Mouse (Mus musculus): Measurements from ENCODE around the gene Tufm. TPM values are rescaled to one million over a fixed set of nuclear protein-coding genes. Genes with fewer than 3 reads are reported as not detected.

Tufm gene
- polyA plus RNA-seq, 1 experiment: 71.4 TPM

GRCm38 (mm10) chr7:126507126-126507778 lies 20.1 kb downstream of the Tufm start:
- no peak overlapping the region for H3K27ac ChIP-seq (ENCODE audit: insufficient read depth, low read length)
- H3K4me3 ChIP-seq (ENCODE audit: insufficient read depth, low read length): no peak overlapping the region
- TF ChIP-seq CTCF (IDR thresholded peaks at IDR 0.05; ENCODE audit: borderline replicate concordance, insufficient read depth, low read length): no peak
- no peaks in the 10 kb centered on the region; the same call in 1 of the 2 replicates for H3K4me1 ChIP-seq (ENCODE audit: control insufficient read depth, insufficient read depth, low read length)

DNA sequence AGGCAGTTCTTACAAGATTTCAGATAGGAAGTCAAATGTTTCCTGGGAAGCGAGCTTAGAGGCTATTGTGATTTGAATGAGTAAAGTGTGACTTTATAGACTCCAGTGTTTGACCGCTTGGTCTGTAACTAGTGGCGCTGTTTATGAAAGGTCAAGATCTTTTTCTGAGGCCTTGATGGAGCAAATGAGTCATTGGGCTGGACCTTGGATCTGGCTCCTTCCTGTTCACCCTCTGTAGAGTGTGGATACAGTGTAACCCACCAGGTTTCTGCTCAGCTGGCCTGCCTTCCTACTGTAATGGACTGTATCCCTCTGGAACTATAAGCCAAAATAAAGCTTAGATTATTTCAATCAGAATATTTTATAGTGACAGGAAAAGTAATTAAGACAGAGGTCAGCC lies 24.1 kb downstream of the Tufm start:
- H3K4me1 ChIP-seq (ENCODE audit: control insufficient read depth, insufficient read depth, low read length): no peaks in the 10 kb centered on the region; the same call in 1 of the 2 replicates
- no peak for TF ChIP-seq POLR2A (IDR thresholded peaks at IDR 0.05; ENCODE audit: low read depth, low read length)
- TF ChIP-seq CTCF (IDR thresholded peaks at IDR 0.05; ENCODE audit: borderline replicate concordance, insufficient read depth, low read length): no peak
- no peak overlapping the region for H3K4me3 ChIP-seq (ENCODE audit: insufficient read depth, low read length)
- no peak overlapping the region for H3K27ac ChIP-seq (ENCODE audit: insufficient read depth, low read length)

GRCm38 (mm10) chr7:126518261-126518941 lies 31.2 kb downstream of the Tufm start:
- Histone ChIP-seq H3K27ac (ENCODE audit: insufficient read depth, low read length) (no peak overlapping the region), H3K4me1 (ENCODE audit: control insufficient read depth, insufficient read depth, low read length) (no peaks in the 10 kb centered on the region), H3K4me3 (ENCODE audit: insufficient read depth, low read length) (no peak overlapping the region)
- TF ChIP-seq POLR2A (IDR thresholded peaks at IDR 0.05; ENCODE audit: low read depth, low read length) (no peak), CTCF (IDR thresholded peaks at IDR 0.05; ENCODE audit: borderline replicate concordance, insufficient read depth, low read length) (no peak)

- Histone ChIP-seq H3K27ac (ENCODE audit: insufficient read depth, low read length) (no peak overlapping the region), H3K4me3 (ENCODE audit: insufficient read depth, low read length) (no peak overlapping the region), H3K4me1 (ENCODE audit: control insufficient read depth, insufficient read depth, low read length) (no peaks in the 10 kb centered on the region)
- TF ChIP-seq POLR2A (IDR thresholded peaks at IDR 0.05; ENCODE audit: low read depth, low read length): no peak
- no peak for TF ChIP-seq CTCF (IDR thresholded peaks at IDR 0.05; ENCODE audit: borderline replicate concordance, insufficient read depth, low read length)
Measured at GRCm38 (mm10) chr7:126519513-126519912, 32.4 kb downstream of the Tufm start.

DNA sequence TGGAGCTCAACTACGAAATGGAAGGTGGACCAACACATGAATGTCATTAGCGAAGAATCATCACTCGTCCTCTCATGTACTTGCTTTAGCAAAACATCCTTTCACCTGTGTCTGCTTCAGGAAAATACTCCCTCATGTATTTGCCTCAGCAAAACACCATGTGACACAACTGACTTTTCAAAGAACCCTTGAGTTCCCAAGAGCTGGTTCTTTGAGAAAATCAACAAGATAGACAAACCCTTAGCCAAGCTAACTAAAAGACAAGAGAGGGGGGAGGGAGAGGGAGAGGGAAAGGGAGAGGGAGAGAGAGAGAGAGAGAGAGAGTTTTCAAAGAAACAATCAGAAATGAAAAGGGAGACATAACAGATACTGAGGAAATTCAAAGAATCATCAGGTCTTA lies 36.2 kb downstream of the Tufm start:
- Histone ChIP-seq H3K27ac (ENCODE audit: insufficient read depth, low read length) (no peak overlapping the region), H3K4me3 (ENCODE audit: insufficient read depth, low read length) (no peak overlapping the region), H3K4me1 (ENCODE audit: control insufficient read depth, insufficient read depth, low read length) (no peaks in the 10 kb centered on the region)
- TF ChIP-seq POLR2A (IDR thresholded peaks at IDR 0.05; ENCODE audit: low read depth, low read length): no peak
- TF ChIP-seq CTCF (IDR thresholded peaks at IDR 0.05; ENCODE audit: borderline replicate concordance, insufficient read depth, low read length): no peak

DNA sequence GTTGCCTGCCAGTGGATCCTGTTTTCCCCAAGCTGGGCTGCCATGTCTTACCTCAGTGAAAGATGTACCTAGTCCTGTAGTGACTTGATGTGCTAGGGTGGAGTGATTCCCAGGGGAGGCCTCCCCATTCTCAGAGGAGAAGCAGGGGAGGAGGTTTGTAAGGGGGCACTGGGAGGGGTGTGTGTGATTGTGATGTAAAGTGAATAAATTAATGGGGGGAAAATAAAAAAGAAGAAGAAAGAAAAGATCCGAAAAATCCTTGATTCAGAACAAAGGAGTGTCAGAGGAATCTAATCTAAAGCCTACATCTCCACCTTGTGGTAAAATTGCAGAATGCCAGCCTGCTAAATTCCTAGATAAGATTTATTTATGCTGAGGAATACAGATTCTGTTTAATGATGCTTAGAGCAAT lies 41.0 kb downstream of the Tufm start:
- TF ChIP-seq POLR2A (IDR thresholded peaks at IDR 0.05; ENCODE audit: low read depth, low read length) (no peak), CTCF (IDR thresholded peaks at IDR 0.05; ENCODE audit: borderline replicate concordance, insufficient read depth, low read length) (no peak)
- H3K27ac ChIP-seq (ENCODE audit: insufficient read depth, low read length): no peak overlapping the region
- no peak overlapping the region for H3K4me3 ChIP-seq (ENCODE audit: insufficient read depth, low read length)
- no peaks in the 10 kb centered on the region for H3K4me1 ChIP-seq (ENCODE audit: control insufficient read depth, insufficient read depth, low read length)

GRCm38 (mm10) chr7:126533434-126533833 lies 46.3 kb downstream of the Tufm start:
- no peaks in the 10 kb centered on the region for H3K4me1 ChIP-seq (ENCODE audit: control insufficient read depth, insufficient read depth, low read length)
- no peak overlapping the region for H3K27ac ChIP-seq (ENCODE audit: insufficient read depth, low read length)
- no peak for TF ChIP-seq POLR2A (IDR thresholded peaks at IDR 0.05; ENCODE audit: low read depth, low read length)
- no peak for TF ChIP-seq CTCF (IDR thresholded peaks at IDR 0.05; ENCODE audit: borderline replicate concordance, insufficient read depth, low read length)
- H3K4me3 ChIP-seq (ENCODE audit: insufficient read depth, low read length): no peak overlapping the region

DNA sequence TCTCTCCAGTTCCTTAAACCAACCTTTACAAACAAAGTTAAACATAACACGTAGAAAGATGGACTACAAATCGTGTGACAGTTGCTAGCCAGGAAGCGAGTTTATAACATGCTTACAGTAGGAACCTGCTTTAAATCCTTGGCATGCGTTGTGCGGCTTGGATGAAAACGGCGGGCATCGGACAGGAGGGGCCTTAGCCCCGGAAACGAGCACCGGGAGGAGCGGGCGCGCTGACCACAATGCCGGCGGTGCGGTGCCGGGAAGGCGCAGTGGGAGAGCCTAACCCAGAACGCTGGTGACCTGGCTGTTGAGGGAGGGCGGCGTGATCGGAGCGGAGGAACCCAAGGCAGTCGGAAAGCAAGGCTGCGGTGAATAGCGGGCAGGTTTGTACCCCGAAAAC lies 48.6 kb downstream of the Tufm start:
- Histone ChIP-seq H3K27ac (ENCODE audit: insufficient read depth, low read length) (no peak overlapping the region), H3K4me1 (ENCODE audit: control insufficient read depth, insufficient read depth, low read length) (no peaks in the 10 kb centered on the region), H3K4me3 (ENCODE audit: insufficient read depth, low read length) (peak overlapping the region; percentile 31)
- TF ChIP-seq CTCF (IDR thresholded peaks at IDR 0.05; ENCODE audit: borderline replicate concordance, insufficient read depth, low read length): no peak
- TF ChIP-seq POLR2A (IDR thresholded peaks at IDR 0.05; ENCODE audit: low read depth, low read length): no peak

- H3K4me3 ChIP-seq (ENCODE audit: insufficient read depth, low read length): no peak overlapping the region
- TF ChIP-seq CTCF (IDR thresholded peaks at IDR 0.05; ENCODE audit: borderline replicate concordance, insufficient read depth, low read length) (no peak), POLR2A (IDR thresholded peaks at IDR 0.05; ENCODE audit: low read depth, low read length) (no peak)
Measured at GRCm38 (mm10) chr7:126536466-126536865, 49.3 kb downstream of the Tufm start.

DNA sequence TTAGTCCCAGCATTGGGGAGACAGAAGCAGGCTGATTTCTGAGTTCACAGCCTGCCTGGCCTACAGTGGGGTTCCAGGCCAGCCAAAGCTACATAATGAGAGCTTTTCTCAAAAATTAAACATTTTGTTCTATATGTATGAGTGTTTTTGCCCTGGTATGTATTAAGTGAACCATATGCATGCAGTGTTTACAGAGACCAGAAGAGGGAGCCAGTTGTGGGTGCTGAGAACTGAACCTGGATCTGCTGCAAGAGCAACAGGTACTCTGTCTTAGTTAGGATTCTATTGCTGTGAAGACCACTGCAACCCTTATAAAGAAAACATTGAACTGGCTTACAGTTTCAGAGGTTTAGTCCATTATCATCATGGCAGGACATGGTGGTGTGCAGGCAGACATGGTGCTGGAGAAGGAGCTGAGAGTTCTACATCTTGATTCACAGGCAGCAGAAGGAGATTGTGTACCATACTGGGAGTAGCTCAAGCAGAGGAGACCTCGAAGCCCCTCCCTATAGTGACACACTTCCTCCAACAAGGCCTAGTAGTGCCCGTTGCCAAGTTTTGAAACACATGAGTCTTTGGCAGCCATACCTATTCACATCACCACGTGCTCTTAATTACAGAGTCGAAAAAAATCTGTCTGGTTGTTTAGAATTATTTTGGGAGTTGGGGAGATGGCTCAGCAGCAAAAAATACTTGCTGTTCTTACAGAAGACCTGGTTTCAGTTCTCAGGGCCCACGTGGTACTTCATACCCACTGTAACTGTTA lies 50.8 kb downstream of the Tufm start:
- Histone ChIP-seq H3K27ac (ENCODE audit: insufficient read depth, low read length) (no peak overlapping the region), H3K4me1 (ENCODE audit: control insufficient read depth, insufficient read depth, low read length) (no peaks in the 10 kb centered on the region), H3K4me3 (ENCODE audit: insufficient read depth, low read length) (no peak overlapping the region)
- no peak for TF ChIP-seq POLR2A (IDR thresholded peaks at IDR 0.05; ENCODE audit: low read depth, low read length)
- TF ChIP-seq CTCF (IDR thresholded peaks at IDR 0.05; ENCODE audit: borderline replicate concordance, insufficient read depth, low read length): no peak

More at GRCm38 (mm10) chr7:126536466-126536865, 49.3 kb downstream of the Tufm start:
- Histone ChIP-seq H3K4me1 (ENCODE audit: control insufficient read depth, insufficient read depth, low read length) (no peaks in the 10 kb centered on the region), H3K27ac (ENCODE audit: insufficient read depth, low read length) (no peak overlapping the region)

Other genes with a start within 250 kb of the Tufm start
- gene Sbk1, start 214.7 kb upstream of the Tufm start, polyA plus RNA-seq (2011; ENCODE audit: insufficient read length, low read depth, missing spikeins): 4.6 and 5.8 TPM in 2 replicates
- 0.35 and 0.75 TPM in 2 replicates for gene Lat, start 117.8 kb upstream of the Tufm start, polyA plus RNA-seq (2011; ENCODE audit: insufficient read length, low read depth, missing spikeins)
- gene Spns1, start 109.9 kb upstream of the Tufm start, polyA plus RNA-seq (2011; ENCODE audit: insufficient read length, low read depth, missing spikeins): 34.6 and 40.2 TPM in 2 replicates
- gene Nfatc2ip, start 90.6 kb upstream of the Tufm start, polyA plus RNA-seq (2011; ENCODE audit: insufficient read length, low read depth, missing spikeins): 4.4 and 7.4 TPM in 2 replicates
- not detected in 2 replicates for gene Cd19, start 72.5 kb upstream of the Tufm start, polyA plus RNA-seq (2011; ENCODE audit: insufficient read length, low read depth, missing spikeins)
- gene Rabep2, start 58.6 kb upstream of the Tufm start, polyA plus RNA-seq (2011; ENCODE audit: insufficient read length, low read depth, missing spikeins): 13.3 and 20.6 TPM in 2 replicates
- not detected in 2 replicates for gene Atp2a1, start 24.3 kb upstream of the Tufm start, polyA plus RNA-seq (2011; ENCODE audit: insufficient read length, low read depth, missing spikeins)
- 27.7 and 31.3 TPM in 2 replicates for gene Sh2b1, start 11.9 kb upstream of the Tufm start, polyA plus RNA-seq (2011; ENCODE audit: insufficient read length, low read depth, missing spikeins)
- gene Atxn2l, start 16.1 kb downstream of the Tufm start, polyA plus RNA-seq (2011; ENCODE audit: insufficient read length, low read depth, missing spikeins): 131 and 149 TPM in 2 replicates
- 413 and 481 TPM in 2 replicates for gene Eif3c, start 79.0 kb downstream of the Tufm start, polyA plus RNA-seq (2011; ENCODE audit: insufficient read length, low read depth, missing spikeins)
- gene Apobr, start 97.6 kb downstream of the Tufm start, polyA plus RNA-seq (2011; ENCODE audit: insufficient read length, low read depth, missing spikeins): 9.3 and 10.0 TPM in 2 replicates
- 12.4 and 16.7 TPM in 2 replicates for gene Cln3, start 98.5 kb downstream of the Tufm start, polyA plus RNA-seq (2011; ENCODE audit: insufficient read length, low read depth, missing spikeins)
- not detected in 2 replicates for gene Il27, start 107.6 kb downstream of the Tufm start, polyA plus RNA-seq (2011; ENCODE audit: insufficient read length, low read depth, missing spikeins)
- gene Nupr1, start 143.5 kb downstream of the Tufm start, polyA plus RNA-seq (2011; ENCODE audit: insufficient read length, low read depth, missing spikeins): 179 and 208 TPM in 2 replicates
- gene Sgf29, start 161.9 kb downstream of the Tufm start, polyA plus RNA-seq (2011; ENCODE audit: insufficient read length, low read depth, missing spikeins): 17.7 and 30.3 TPM in 2 replicates
- gene Sult1a1, start 189.1 kb downstream of the Tufm start, polyA plus RNA-seq (2011; ENCODE audit: insufficient read length, low read depth, missing spikeins): 0.95 TPM in 1 of 2 replicates, not detected in the other
- gene Bola2, start 208.0 kb downstream of the Tufm start, polyA plus RNA-seq (2011; ENCODE audit: insufficient read length, low read depth, missing spikeins): 56.5 and 84.6 TPM in 2 replicates
- 5.7 and 8.7 TPM in 2 replicates for gene Slx1b, start 208.4 kb downstream of the Tufm start, polyA plus RNA-seq (2011; ENCODE audit: insufficient read length, low read depth, missing spikeins)
- gene Coro1a, start 220.4 kb downstream of the Tufm start, polyA plus RNA-seq (2011; ENCODE audit: insufficient read length, low read depth, missing spikeins): 1.0 and 6.5 TPM in 2 replicates